Mouse (Mus musculus): ENCODE data around the gene Itgb1bp1. TPM values are rescaled to one million over a fixed set of nuclear protein-coding genes. Genes with fewer than 3 reads are reported as not detected.

Gene Itgb1bp1
- polyA plus RNA-seq, 1 experiment = 47.8 TPM

DNA sequence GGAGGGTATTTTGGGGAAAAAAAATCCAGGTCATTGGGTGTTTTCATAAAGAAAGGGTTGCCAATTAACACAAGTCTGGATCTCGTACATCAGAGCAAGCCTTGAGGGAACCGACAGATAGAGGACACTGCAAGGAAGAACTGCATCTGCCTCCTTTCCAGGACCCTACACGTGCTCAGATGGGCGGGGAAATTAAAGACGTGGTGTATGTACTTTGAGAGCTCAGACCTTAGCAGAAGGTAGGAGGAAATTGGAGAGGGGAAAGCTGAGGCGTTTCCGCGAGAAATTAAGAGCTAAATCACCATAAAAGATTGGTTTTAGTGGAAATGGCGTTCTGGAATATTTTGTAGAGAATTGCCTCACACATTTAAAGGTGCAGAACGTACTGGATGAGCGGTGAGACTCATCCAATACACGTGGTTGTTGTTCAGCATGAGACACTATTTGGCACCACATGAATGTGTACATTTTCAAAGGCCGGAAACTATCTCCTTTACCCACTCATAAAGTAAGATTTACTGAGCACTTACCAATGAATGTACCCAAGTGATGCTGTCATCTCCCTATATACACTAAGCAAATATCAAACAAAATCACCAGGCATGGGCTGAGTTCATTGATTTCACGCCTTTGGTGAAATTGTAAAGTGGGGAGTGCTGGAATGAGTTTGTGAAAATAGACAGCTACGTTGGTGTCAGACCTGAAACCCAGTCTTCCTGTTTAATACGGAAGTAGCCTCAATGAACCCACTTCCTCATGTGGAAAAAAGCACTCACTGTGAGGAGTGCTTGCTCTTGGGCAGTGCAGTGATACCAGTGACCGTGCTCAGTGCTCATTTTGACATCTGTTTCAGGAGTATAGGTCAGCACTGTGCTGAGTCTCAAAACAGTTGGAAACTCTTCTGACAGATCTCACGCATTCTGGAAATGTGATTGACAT lies 897 bp upstream of the Itgb1bp1 start:
- Histone ChIP-seq H3K4me3 (ENCODE audit: insufficient read depth, poor library complexity, severe bottlenecking) (peak overlapping the region; percentile 80), H3ac (ENCODE audit: control insufficient read depth, insufficient read length, low read depth) (peak overlapping the region; percentile 95), H3K79me3 (ENCODE audit: low read depth) (peaks cover 21% of the 10 kb centered on the region), H3K79me2 (ENCODE audit: control insufficient read depth, insufficient read depth) (peaks cover 52% of the 10 kb centered on the region), H3K36me3 (ENCODE audit: control insufficient read depth, insufficient read depth) (peaks cover 26% of the 10 kb centered on the region), H3K27me3 (ENCODE audit: control insufficient read depth, insufficient read depth, insufficient read length) (no peaks in the 10 kb centered on the region)
- TF ChIP-seq MYOG (IDR thresholded peaks at IDR 0.05; ENCODE audit: control insufficient read depth, extremely low read depth, insufficient read length) = no peak
- TF ChIP-seq MAX (IDR thresholded peaks at IDR 0.05) = peak; percentile 91
- peak; percentile 40 for TF ChIP-seq USF1 (IDR thresholded peaks at IDR 0.05; ENCODE audit: low read depth)
- no peak for TF ChIP-seq FOSL1 (IDR thresholded peaks at IDR 0.05; ENCODE audit: insufficient read depth, low read length, poor library complexity, severe bottlenecking)
- TF ChIP-seq CEBPB (IDR thresholded peaks at IDR 0.05; ENCODE audit: low read depth) = no peak
- no peak for TF ChIP-seq CTCF (IDR thresholded peaks at IDR 0.05; ENCODE audit: control insufficient read depth, insufficient read depth, insufficient read length)
- no peak for TF ChIP-seq MYOD1 (IDR thresholded peaks at IDR 0.05; ENCODE audit: control insufficient read depth, insufficient read length, low read depth)

DNA sequence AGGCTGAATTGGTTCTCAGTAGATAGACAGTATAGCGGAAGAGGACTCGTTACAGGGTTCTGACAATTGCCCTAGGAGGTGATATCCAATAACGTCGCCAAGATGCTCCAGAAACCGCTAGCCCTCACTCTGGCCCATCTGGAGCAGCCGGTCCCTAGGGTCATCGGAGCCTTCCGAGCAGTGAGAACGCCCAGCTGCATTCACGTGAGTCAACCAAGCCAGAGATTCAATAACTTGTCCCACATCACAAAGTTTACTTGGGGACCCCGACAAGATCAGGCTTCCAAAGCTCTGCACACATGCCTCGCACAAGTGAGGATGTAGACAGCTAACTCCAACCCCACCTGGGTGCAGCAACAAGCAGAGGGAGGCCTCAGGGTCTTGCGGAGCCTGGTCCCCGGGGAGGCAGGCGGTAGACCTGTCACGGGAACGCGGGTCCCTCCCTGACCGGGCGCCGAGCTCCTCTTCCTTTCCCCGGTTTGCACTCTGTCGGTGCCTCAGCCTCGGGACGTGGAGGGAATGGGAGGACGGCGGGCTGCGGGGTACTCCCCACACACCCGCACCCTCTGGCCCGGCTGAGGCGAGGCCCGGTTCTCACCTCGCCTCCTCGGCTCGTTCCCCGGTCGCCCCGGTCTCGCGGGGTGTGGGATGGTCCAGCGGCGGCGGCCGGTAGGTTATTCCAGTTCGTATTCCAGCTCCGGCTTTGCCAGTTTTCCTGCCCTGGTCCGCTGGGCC lies 409 bp downstream of the Itgb1bp1 start:
- Histone ChIP-seq H3K4me3 (ENCODE audit: insufficient read depth, poor library complexity, severe bottlenecking) (peak overlapping the region; percentile 80), H3K79me3 (ENCODE audit: low read depth) (peaks cover 21% of the 10 kb centered on the region), H3K27me3 (ENCODE audit: control insufficient read depth, insufficient read depth, insufficient read length) (no peaks in the 10 kb centered on the region), H3K79me2 (ENCODE audit: control insufficient read depth, insufficient read depth) (peaks cover 52% of the 10 kb centered on the region), H3K36me3 (ENCODE audit: control insufficient read depth, insufficient read depth) (peaks cover 16% of the 10 kb centered on the region), H3ac (ENCODE audit: control insufficient read depth, insufficient read length, low read depth) (peak overlapping the region; percentile 95)
- TF ChIP-seq CTCF (IDR thresholded peaks at IDR 0.05; ENCODE audit: control insufficient read depth, insufficient read depth, insufficient read length) = no peak
- TF ChIP-seq CEBPB (IDR thresholded peaks at IDR 0.05; ENCODE audit: low read depth) = no peak
- TF ChIP-seq FOSL1 (IDR thresholded peaks at IDR 0.05; ENCODE audit: insufficient read depth, low read length, poor library complexity, severe bottlenecking) = no peak
- TF ChIP-seq MAX (IDR thresholded peaks at IDR 0.05) = no peak
- TF ChIP-seq MYOG (IDR thresholded peaks at IDR 0.05; ENCODE audit: control insufficient read depth, extremely low read depth, insufficient read length) = no peak
- TF ChIP-seq USF1 (IDR thresholded peaks at IDR 0.05; ENCODE audit: low read depth) = no peak
- TF ChIP-seq MYOD1 (IDR thresholded peaks at IDR 0.05; ENCODE audit: control insufficient read depth, insufficient read length, low read depth) = no peak

DNA sequence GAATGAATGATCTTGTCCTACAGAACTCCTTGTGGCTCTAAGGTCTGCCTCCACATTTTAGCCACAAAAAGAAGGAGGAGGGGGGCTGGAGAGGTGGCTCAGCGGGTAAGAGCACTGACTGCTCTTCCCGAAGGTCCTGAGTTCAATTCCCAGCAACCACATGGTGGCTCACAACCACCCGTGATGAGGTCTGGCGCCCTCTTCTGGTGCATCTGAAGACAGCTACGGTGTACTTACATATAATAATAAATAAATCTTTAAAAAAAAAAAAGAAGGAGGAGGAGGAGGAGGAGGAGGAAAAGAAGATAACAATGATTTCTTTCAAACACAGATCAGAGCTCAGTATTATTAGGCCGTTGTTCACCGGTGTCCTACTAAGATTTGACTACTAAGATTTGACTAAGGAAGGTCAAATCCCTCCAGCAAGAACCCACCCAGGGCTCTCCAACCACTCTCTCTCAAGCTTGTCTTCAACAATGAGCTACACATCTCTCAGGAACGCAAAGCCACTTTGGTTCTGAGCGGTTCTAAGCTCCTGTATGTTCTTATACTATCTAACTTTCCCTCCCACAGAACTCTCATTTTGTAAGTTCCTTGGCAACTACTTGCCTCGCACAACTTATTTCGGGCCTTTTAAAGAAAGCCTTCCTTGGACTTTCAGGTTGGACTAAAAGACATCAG lies 1.2 kb downstream of the Itgb1bp1 start, which contains the start of gene Cpsf3:
Gene Cpsf3 (plus strand): TSS at position 631 of the 681 bp plus-strand sequence.
- no peak for TF ChIP-seq MYOD1 (IDR thresholded peaks at IDR 0.05; ENCODE audit: control insufficient read depth, insufficient read length, low read depth)
- TF ChIP-seq FOSL1 (IDR thresholded peaks at IDR 0.05; ENCODE audit: insufficient read depth, low read length, poor library complexity, severe bottlenecking) = no peak
- no peak for TF ChIP-seq MYOG (IDR thresholded peaks at IDR 0.05; ENCODE audit: control insufficient read depth, extremely low read depth, insufficient read length)
- TF ChIP-seq CTCF (IDR thresholded peaks at IDR 0.05; ENCODE audit: control insufficient read depth, insufficient read depth, insufficient read length) = no peak
- no peak for TF ChIP-seq MAX (IDR thresholded peaks at IDR 0.05)
- TF ChIP-seq CEBPB (IDR thresholded peaks at IDR 0.05; ENCODE audit: low read depth) = no peak
- no peak for TF ChIP-seq USF1 (IDR thresholded peaks at IDR 0.05; ENCODE audit: low read depth)
- peaks cover 50% of the 10 kb centered on the region for H3K79me2 ChIP-seq (ENCODE audit: control insufficient read depth, insufficient read depth)
- H3K79me3 ChIP-seq (ENCODE audit: low read depth) = peaks cover 21% of the 10 kb centered on the region
- peaks cover 10% of the 10 kb centered on the region for H3K36me3 ChIP-seq (ENCODE audit: control insufficient read depth, insufficient read depth)
- H3K4me3 ChIP-seq (ENCODE audit: insufficient read depth, poor library complexity, severe bottlenecking) = peak within 1 kb of the TSS; percentile 80
- H3ac ChIP-seq (ENCODE audit: control insufficient read depth, insufficient read length, low read depth) = peak within 1 kb of the TSS; percentile 95
- no peaks in the 10 kb centered on the region for H3K27me3 ChIP-seq (ENCODE audit: control insufficient read depth, insufficient read depth, insufficient read length)

DNA sequence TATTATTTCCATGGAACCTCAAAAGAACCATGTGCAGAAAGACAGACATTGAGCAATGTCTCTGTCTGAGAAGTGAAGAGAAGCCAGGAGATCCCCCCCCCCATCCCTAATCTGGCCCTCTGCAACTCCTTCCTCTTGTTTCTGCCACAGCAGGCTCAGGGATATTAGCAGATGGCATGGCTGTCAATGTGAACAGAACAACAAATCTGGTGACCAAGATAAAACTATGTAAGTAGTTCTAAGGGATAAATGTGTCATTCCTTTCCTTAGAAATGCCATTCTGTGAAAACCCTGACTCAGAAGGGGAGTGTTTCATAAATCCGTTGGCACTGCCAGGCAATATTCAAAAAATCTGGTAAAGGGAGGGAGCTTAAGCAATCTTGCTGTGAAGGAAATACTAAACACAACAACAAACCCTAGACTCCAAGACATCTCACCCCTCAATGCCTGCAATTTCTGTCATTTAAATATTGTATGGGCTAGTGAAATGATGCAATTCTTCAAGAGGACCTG lies 8.7 kb downstream of the Itgb1bp1 start:
- Histone ChIP-seq H3K4me3 (ENCODE audit: insufficient read depth, poor library complexity, severe bottlenecking) (no peak overlapping the region), H3K27me3 (ENCODE audit: control insufficient read depth, insufficient read depth, insufficient read length) (no peaks in the 10 kb centered on the region), H3K36me3 (ENCODE audit: control insufficient read depth, insufficient read depth) (peaks cover 12% of the 10 kb centered on the region)

More for the DNA sequence above, 8.7 kb downstream of the Itgb1bp1 start:
- H3K79me2 ChIP-seq (ENCODE audit: control insufficient read depth, insufficient read depth) = no peaks in the 10 kb centered on the region
- peaks cover 1% of the 10 kb centered on the region for H3K79me3 ChIP-seq (ENCODE audit: low read depth)
- TF ChIP-seq MYOG (IDR thresholded peaks at IDR 0.05; ENCODE audit: control insufficient read depth, extremely low read depth, insufficient read length) (no peak), CTCF (IDR thresholded peaks at IDR 0.05; ENCODE audit: control insufficient read depth, insufficient read depth, insufficient read length) (no peak), FOSL1 (IDR thresholded peaks at IDR 0.05; ENCODE audit: insufficient read depth, low read length, poor library complexity, severe bottlenecking) (no peak), MAX (IDR thresholded peaks at IDR 0.05) (no peak), CEBPB (IDR thresholded peaks at IDR 0.05; ENCODE audit: low read depth) (no peak), MYOD1 (IDR thresholded peaks at IDR 0.05; ENCODE audit: control insufficient read depth, insufficient read length, low read depth) (no peak), USF1 (IDR thresholded peaks at IDR 0.05; ENCODE audit: low read depth) (no peak)
- no peak overlapping the region for H3ac ChIP-seq (ENCODE audit: control insufficient read depth, insufficient read length, low read depth)

Data from C2C12 (cell line).